Mouse (Mus musculus) adrenal gland, adult 2 months (tissue): ENCODE data around the gene Sod1. TPM values are rescaled to one million over a fixed set of nuclear protein-coding genes. Genes with fewer than 3 reads are reported as not detected.
"Not testable (repeated sequence)": the region's sequence is repeated elsewhere in the genome, so short reads cannot be mapped to it uniquely, and the experiment has no call there.

Source experiments
- DNase-seq: peaks from one replicate; pipeline ENCODE4 v3.0.0; 2021
- polyA plus RNA-seq: library from polyadenylated mRNA; depleted of rRNA; stranded (reverse); fragments of >200 nt; gene quantifications from 2 replicates; pipeline ENCODE4 v1.2.3, GENCODE M21; 2012
- total RNA-seq, 2 experiments: library from RNA; stranded (reverse); gene quantifications; 2 replicates each; pipeline ENCODE4 v1.2.3; 2021

Sod1 gene
- total and polyA plus RNA-seq, 3 experiments: 713 to 1,419 (median 1,281) TPM

DNA sequence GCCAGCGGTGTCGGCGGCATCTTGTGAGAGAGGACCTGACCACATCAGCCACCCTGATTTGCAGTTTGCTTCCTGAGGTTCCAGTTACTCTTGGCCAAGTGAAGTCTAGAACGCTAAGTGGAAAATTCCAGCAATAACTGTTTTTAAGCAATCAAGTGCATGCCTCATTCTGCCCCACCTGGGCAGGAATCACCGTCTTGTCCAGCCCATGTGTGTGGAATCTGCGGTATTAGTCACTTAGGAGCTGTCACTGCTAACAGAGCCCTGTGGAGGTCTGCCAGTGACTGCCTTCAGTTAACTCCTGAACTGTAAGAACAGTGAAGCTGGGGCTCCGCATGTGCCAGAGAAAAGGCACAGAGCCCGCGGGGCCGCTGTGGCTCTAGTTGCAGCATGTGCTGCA, 9.8 kb upstream of the Sod1 start:
- DNase-seq: no peak

DNA sequence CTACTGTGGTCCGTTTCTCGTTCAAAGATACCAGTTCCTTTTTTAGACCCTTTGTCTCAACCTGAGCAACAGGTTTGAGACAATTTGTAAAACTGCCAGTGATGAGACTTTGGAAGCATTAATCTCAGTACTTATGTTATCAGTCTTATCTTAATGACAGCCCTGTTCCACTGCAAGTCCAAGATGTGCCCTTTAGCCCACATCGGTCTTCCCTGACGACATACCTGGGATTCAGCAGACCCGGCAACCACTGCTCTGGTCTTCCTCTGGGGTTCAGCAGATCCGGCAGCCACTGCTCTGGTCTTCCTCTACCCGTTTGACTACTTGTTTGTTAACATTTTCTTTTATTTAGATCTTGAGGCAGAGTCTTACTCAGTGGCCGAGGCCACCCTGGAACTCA, 8.8 kb upstream of the Sod1 start:
- DNase-seq: no peak

DNA sequence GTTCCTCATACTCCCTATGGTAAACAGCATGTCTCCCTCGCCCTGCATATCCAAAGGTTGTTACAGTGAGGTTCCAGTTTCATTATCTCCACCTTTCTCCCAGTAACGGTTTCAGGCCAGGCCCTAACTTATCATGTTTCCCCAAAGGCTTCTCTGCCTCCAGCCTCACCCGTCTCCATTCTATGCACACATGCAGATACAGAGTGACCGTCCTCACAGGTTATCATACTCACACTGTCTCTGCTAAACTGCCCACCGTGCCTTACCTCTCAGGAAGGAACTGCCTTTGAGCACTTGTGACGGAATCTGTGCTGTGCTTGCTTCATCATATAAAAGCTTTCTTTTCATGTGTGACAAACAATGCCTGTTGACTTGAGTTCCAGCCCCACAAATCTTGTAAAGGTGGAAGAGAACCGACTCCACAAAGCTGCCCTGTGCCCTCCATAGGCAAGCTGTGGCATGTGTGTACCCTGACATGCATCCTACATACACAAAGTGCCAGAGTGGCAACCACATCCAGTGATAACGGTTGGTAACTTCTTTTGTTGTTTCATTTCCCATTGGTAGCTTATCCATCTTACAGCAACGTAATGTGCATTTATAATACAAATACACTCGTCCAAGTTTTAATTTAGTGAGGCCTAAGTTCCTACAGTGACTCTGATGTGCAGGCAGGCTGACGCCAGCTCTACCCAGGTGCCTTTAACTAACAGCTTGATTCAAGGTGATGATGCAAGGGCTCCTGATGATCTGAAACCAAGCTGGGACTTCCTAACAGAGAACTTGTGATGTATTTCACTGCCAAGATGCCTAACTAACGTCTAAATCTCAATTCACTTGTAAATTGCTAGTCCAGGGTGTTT, 6.8 kb upstream of the Sod1 start:
- DNase-seq: no peak

- no peak for DNase-seq
These were observed 5.6 kb upstream of the Sod1 start for GRCm38 (mm10) chr16:90214731-90215565.

- not testable (repeated sequence) for DNase-seq
These were observed 4.7 kb upstream of the Sod1 start for GRCm38 (mm10) chr16:90215879-90216278.

GRCm38 (mm10) chr16:90216414-90216813, 4.1 kb upstream of the Sod1 start:
- no peak for DNase-seq

- no peak for DNase-seq
These were observed 3.2 kb upstream of the Sod1 start for GRCm38 (mm10) chr16:90217356-90217755.

GRCm38 (mm10) chr16:90217926-90218325, 2.6 kb upstream of the Sod1 start:
- no peak for DNase-seq

GRCm38 (mm10) chr16:90219445-90219844, 1.1 kb upstream of the Sod1 start:
- DNase-seq: not testable (repeated sequence)

- DNase-seq: peak; percentile 86
These were observed 408 bp downstream of the Sod1 start for GRCm38 (mm10) chr16:90220892-90221431.

GRCm38 (mm10) chr16:90221441-90222070, 1.0 kb downstream of the Sod1 start:
- DNase-seq: peak; percentile 41

DNA sequence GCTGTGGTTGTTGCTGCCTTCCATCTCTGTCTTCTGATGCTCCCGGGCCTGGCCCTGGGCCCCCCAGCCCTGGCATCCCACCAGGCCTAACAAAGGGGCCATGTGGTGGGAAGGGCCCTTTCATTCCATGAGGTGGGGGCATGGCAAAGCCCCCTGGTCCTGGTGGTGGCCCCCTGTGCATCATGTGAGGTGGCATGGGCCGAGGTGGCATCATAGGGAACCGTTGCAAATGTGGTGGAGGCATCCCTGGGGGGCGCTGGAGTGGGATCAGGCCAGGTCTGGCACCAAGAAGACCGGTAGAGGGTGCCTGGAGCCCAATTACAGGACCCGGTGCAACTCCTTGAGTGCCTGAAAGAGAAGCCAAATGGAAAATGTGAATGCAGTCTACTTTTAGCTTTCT, 9.3 kb downstream of the Sod1 start:
- DNase-seq: no peak

GRCm38 (mm10) chr16:90231302-90231701, 10.7 kb downstream of the Sod1 start:
- DNase-seq: no peak

DNA sequence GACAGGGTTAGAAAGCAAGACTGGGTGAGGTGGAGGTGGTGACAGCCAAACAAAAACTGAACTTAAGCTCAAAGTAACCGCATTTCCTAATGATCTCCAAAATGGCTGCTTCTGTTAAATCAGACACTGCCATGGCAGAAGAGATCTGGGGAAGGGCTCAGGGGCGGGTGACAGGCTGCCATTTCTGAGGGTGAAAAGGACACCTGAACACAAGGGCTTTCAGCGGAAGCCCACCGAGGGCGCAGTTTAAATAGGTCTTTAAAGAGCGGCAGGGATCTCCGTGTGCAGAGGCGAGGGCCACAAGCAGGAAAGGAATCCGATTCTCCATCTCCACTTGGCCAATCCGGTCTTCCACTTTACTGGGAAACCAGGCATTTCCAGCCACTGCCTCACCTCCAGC, 13.1 kb downstream of the Sod1 start:
- no peak for DNase-seq

- peak; percentile 81 for DNase-seq
These were observed 14.1 kb downstream of the Sod1 start for GRCm38 (mm10) chr16:90234617-90235016.

DNA sequence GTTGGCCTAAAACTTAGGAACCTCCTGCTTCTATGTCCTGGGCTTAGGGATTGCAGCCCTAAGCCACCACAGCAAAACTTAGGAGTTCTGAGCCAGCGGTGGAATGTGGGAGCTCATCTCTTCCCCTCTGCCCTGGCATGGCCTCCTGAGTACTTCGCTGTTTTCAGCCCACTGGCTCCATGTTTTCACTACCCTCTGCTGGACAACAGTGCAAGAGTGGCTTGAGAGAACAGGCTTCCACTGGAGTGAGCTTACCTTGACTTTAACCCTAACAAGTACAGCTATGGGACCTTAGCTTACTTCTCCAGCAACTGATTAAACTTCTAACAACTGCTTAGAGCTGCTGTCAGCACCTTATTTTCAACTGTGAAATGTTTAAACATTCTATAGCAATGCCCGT, 14.6 kb downstream of the Sod1 start:
- peak; percentile 61 for DNase-seq

GRCm38 (mm10) chr16:90239128-90239746, 18.7 kb downstream of the Sod1 start:
- no peak for DNase-seq

GRCm38 (mm10) chr16:90241875-90242274, 21.3 kb downstream of the Sod1 start:
- no peak for DNase-seq

DNA sequence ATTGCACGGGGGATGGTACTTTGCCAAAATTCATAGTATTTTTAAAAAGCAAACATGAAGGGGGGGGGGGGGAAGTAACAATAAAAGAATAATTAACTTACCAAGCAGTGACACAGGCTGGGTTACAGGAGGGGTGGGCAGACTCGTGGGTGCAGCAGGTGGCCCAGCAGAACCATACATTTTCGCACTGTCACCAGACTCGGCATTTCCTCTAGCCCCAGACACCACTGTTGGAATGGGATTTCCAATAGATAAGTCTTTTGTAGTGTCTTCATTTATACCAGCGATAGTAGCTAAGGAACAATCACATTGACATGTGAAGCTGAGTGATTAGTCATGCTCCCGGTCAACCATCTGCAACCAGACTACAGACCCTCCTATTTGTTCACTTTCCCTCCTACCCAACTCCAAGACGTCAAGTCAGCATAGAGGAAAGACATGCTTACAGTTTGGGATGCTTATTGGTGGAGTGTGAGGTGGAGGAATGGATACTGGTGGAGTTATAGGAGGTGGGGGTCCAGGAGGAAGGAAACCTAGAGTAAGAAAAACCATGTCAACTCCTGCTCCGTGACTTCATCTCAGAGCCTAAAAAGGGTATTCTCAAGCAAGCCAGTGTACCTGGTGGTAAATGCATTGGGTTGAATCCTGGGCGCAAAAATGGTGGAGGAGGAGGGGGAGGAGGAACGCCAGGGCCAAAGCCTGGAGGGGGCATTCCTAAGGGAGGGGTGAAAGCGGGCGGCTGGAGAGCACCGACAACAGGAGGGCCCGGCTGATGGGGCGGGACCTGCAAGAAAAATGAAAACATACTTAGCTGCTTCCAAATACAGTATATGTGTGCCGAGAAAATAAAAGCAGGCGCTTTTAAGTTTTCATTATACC, 22.1 kb downstream of the Sod1 start:
- DNase-seq: no peak

DNA sequence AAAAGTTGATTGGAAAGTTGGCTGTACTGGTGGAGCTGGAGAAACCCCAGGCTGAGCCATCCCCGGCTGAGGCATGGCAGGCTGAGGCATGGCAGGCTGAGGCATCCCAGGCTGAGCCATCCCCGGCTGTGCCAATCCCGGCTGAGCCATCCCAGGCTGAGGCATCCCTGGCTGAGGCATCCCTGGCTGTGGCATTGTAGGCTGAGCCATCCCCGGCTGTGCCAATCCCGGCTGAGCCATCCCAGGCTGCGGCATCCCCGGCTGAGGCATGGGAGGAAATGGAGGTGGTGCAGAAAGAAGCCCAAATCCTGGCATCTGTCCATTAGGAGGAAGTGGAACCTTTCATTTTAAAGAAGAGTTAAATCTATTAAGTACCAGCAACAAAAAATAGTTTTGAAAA, 29.5 kb downstream of the Sod1 start:
- peak; percentile 50 for DNase-seq

DNA sequence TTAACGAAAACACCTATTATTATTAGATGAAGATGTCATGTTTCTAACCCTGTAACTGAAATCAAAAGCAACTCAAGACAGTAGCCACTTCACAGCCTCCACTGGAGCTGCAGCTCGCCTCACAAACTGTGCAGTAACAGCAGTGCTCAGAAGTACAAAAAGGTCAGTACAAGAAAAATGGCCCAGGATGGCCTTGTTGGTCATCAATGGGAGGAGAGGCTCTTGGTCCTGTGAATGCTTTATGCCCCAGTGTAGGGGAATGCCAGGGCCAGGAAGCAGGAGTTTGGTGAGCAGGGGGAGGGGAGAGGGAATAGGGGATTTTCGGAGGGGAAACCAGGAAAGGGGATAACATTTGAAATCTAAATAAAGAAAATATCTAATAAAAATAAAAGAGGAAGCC, 30.7 kb downstream of the Sod1 start:
- DNase-seq: peak; percentile 70
